Mouse (Mus musculus) erythroblast, embryonic 14.5 days (primary cell): Measurements from ENCODE around the gene Flvcr2.

Source experiments
- GATA1 ChIP-seq: IDR thresholded peaks from 2 replicates; pipeline ENCODE4 v1.6.1; 2012; ENCODE audit warnings: low read length, inconsistent platforms, mixed read lengths
- TAL1 ChIP-seq: IDR thresholded peaks from 3 replicates; pipeline ENCODE4 v1.6.1; 2012; ENCODE audit warnings: low read length, inconsistent platforms, mixed read lengths

GRCm38 (mm10) chr12:85746696-85747219, 419 bp downstream of the Flvcr2 start:
- TF ChIP-seq TAL1 (no peak), GATA1 (no peak)
